Mouse (Mus musculus): ENCODE data around the gene Dffb. TPM values are rescaled to one million over a fixed set of nuclear protein-coding genes. Genes with fewer than 3 reads are reported as not detected.
A peak's percentile ranks its signal among the peaks of the same experiment; 100 is the strongest.

Gene Dffb
- polyA plus RNA-seq, 1 experiment from 2014 or later = 11.4 TPM

GRCm38 (mm10) chr4:153975768-153976167, 842 bp upstream of the Dffb start:
- no peaks in the 10 kb centered on the region for H3K36me3 ChIP-seq (ENCODE audit: control insufficient read depth, insufficient read depth, low read length)
- peak overlapping the region; percentile 59 for H3K4me2 ChIP-seq (replicated peaks; ENCODE audit: low read depth, low read length)
- WGBS = 44% methylated on average over 6 of the region's 6 CpGs
- H3K27me3 ChIP-seq (ENCODE audit: control insufficient read depth, insufficient read depth, low read length) = no peaks in the 10 kb centered on the region
- H3K4me1 ChIP-seq (replicated peaks; ENCODE audit: control insufficient read depth, insufficient read depth, low read length) = no peaks in the 10 kb centered on the region; the same call in 1 of the 2 replicates
- DNase-seq (ENCODE audit: low spot score) (no peak), ATAC-seq (ENCODE audit: low FRiP score) (no peak)
- no peak overlapping the region for H3K27ac ChIP-seq (ENCODE audit: low read depth, low read length)
- H3K9me3 ChIP-seq (ENCODE audit: control insufficient read depth, low read length) = no peaks in the 10 kb centered on the region
- H3K9ac ChIP-seq (ENCODE audit: low read depth, low read length) = peak overlapping the region; percentile 90
- peak overlapping the region; percentile 90 for H3K4me3 ChIP-seq (ENCODE audit: low read depth, low read length)

GRCm38 (mm10) chr4:153975292-153975662, 351 bp upstream of the Dffb start:
- no peaks in the 10 kb centered on the region for H3K36me3 ChIP-seq (ENCODE audit: control insufficient read depth, insufficient read depth, low read length)
- no peaks in the 10 kb centered on the region for H3K27me3 ChIP-seq (ENCODE audit: control insufficient read depth, insufficient read depth, low read length)
- H3K4me2 ChIP-seq (replicated peaks; ENCODE audit: low read depth, low read length) = peak overlapping the region; percentile 59
- peak overlapping the region; percentile 90 for H3K4me3 ChIP-seq (ENCODE audit: low read depth, low read length)
- WGBS = under 1% methylated on average over 33 of the region's 33 CpGs
- DNase-seq (ENCODE audit: low spot score) (no peak), ATAC-seq (ENCODE audit: low FRiP score) (peak; percentile 80)
- H3K9me3 ChIP-seq (ENCODE audit: control insufficient read depth, low read length) = no peaks in the 10 kb centered on the region
- peak overlapping the region; percentile 76 for H3K27ac ChIP-seq (ENCODE audit: low read depth, low read length)
- peak overlapping the region; percentile 90 for H3K9ac ChIP-seq (ENCODE audit: low read depth, low read length)
- H3K4me1 ChIP-seq (replicated peaks; ENCODE audit: control insufficient read depth, insufficient read depth, low read length) = no peaks in the 10 kb centered on the region; the same call in 1 of the 2 replicates

- no peak overlapping the region for H3K4me3 ChIP-seq (ENCODE audit: low read depth, low read length)
- no peak for DNase-seq (ENCODE audit: low spot score)
- 85% methylated on average over 2 of the region's 2 CpGs for WGBS
These were observed 6.9 kb downstream of the Dffb start for GRCm38 (mm10) chr4:153968063-153968462.

GRCm38 (mm10) chr4:153967556-153967955, 7.4 kb downstream of the Dffb start:
- H3K36me3 ChIP-seq (ENCODE audit: control insufficient read depth, insufficient read depth, low read length) = no peaks in the 10 kb centered on the region

More at GRCm38 (mm10) chr4:153968063-153968462, 6.9 kb downstream of the Dffb start:
- ATAC-seq (ENCODE audit: low FRiP score) = no peak
- Histone ChIP-seq H3K36me3 (ENCODE audit: control insufficient read depth, insufficient read depth, low read length) (no peaks in the 10 kb centered on the region), H3K4me2 (replicated peaks; ENCODE audit: low read depth, low read length) (no peak overlapping the region), H3K4me1 (replicated peaks; ENCODE audit: control insufficient read depth, insufficient read depth, low read length) (no peaks in the 10 kb centered on the region), H3K27me3 (ENCODE audit: control insufficient read depth, insufficient read depth, low read length) (no peaks in the 10 kb centered on the region), H3K9ac (ENCODE audit: low read depth, low read length) (no peak overlapping the region), H3K27ac (ENCODE audit: low read depth, low read length) (no peak overlapping the region), H3K9me3 (ENCODE audit: control insufficient read depth, low read length) (no peaks in the 10 kb centered on the region)

GRCm38 (mm10) chr4:153966651-153967050, 8.3 kb downstream of the Dffb start:
- ATAC-seq (ENCODE audit: low FRiP score) (no peak), DNase-seq (ENCODE audit: low spot score) (no peak)
- H3K9me3 ChIP-seq (ENCODE audit: control insufficient read depth, low read length) = no peaks in the 10 kb centered on the region
- H3K4me1 ChIP-seq (replicated peaks; ENCODE audit: control insufficient read depth, insufficient read depth, low read length) = no peaks in the 10 kb centered on the region
- 88% methylated on average over 5 of the region's 5 CpGs for WGBS
- 0 out of 2 replicates have a peak, but pooled peaks cover 2% of the 10 kb centered on the region for H3K36me3 ChIP-seq (ENCODE audit: control insufficient read depth, insufficient read depth, low read length)
- H3K27me3 ChIP-seq (ENCODE audit: control insufficient read depth, insufficient read depth, low read length) = no peaks in the 10 kb centered on the region
- no peak overlapping the region for H3K9ac ChIP-seq (ENCODE audit: low read depth, low read length)
- no peak overlapping the region for H3K27ac ChIP-seq (ENCODE audit: low read depth, low read length)
- no peak overlapping the region for H3K4me2 ChIP-seq (replicated peaks; ENCODE audit: low read depth, low read length)
- no peak overlapping the region for H3K4me3 ChIP-seq (ENCODE audit: low read depth, low read length)

More at GRCm38 (mm10) chr4:153967556-153967955, 7.4 kb downstream of the Dffb start:
- DNase-seq (ENCODE audit: low spot score) (no peak), ATAC-seq (ENCODE audit: low FRiP score) (no peak)
- no peak overlapping the region for H3K9ac ChIP-seq (ENCODE audit: low read depth, low read length)
- no peaks in the 10 kb centered on the region for H3K9me3 ChIP-seq (ENCODE audit: control insufficient read depth, low read length)
- no peak overlapping the region for H3K27ac ChIP-seq (ENCODE audit: low read depth, low read length)
- no peaks in the 10 kb centered on the region for H3K27me3 ChIP-seq (ENCODE audit: control insufficient read depth, insufficient read depth, low read length)
- 86% methylated on average over 2 of the region's 2 CpGs for WGBS
- no peak overlapping the region for H3K4me3 ChIP-seq (ENCODE audit: low read depth, low read length)
- H3K4me1 ChIP-seq (replicated peaks; ENCODE audit: control insufficient read depth, insufficient read depth, low read length) = no peaks in the 10 kb centered on the region
- H3K4me2 ChIP-seq (replicated peaks; ENCODE audit: low read depth, low read length) = no peak overlapping the region

DNA sequence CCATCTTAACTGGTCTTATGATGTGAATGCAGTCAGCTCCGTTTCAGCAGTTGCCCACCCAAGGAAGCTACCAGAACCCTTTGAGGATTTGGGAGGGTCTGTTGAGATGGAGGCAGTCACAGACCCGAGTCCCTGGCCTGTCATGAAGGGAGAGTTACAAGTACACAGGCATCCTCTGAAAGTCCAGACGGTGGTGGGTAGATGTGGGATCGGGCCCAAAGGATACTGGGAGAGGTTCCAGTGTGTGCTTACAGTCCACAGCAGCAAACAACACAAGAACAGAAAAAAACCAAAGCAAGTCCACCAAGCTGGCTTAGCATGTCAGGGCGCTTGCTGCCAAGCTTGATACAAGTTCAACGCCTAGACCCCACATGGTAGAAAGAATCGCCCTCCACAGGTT, 12.3 kb downstream of the Dffb start:
- no peaks in the 10 kb centered on the region for H3K27me3 ChIP-seq (ENCODE audit: control insufficient read depth, insufficient read depth, low read length)
- ATAC-seq (ENCODE audit: low FRiP score) (no peak), DNase-seq (ENCODE audit: low spot score) (no peak)
- H3K9ac ChIP-seq (ENCODE audit: low read depth, low read length) = no peak overlapping the region
- peaks cover 3% of the 10 kb centered on the region; the same call in 1 of the 2 replicates for H3K4me1 ChIP-seq (replicated peaks; ENCODE audit: control insufficient read depth, insufficient read depth, low read length)
- H3K36me3 ChIP-seq (ENCODE audit: control insufficient read depth, insufficient read depth, low read length) = peaks cover 5% of the 10 kb centered on the region; the same call in 1 of the 2 replicates
- no peak overlapping the region for H3K27ac ChIP-seq (ENCODE audit: low read depth, low read length)
- no peak overlapping the region for H3K4me2 ChIP-seq (replicated peaks; ENCODE audit: low read depth, low read length)
- WGBS = 83% methylated on average over 7 of the region's 7 CpGs
- H3K9me3 ChIP-seq (ENCODE audit: control insufficient read depth, low read length) = no peaks in the 10 kb centered on the region
- H3K4me3 ChIP-seq (ENCODE audit: low read depth, low read length) = no peak overlapping the region

DNA sequence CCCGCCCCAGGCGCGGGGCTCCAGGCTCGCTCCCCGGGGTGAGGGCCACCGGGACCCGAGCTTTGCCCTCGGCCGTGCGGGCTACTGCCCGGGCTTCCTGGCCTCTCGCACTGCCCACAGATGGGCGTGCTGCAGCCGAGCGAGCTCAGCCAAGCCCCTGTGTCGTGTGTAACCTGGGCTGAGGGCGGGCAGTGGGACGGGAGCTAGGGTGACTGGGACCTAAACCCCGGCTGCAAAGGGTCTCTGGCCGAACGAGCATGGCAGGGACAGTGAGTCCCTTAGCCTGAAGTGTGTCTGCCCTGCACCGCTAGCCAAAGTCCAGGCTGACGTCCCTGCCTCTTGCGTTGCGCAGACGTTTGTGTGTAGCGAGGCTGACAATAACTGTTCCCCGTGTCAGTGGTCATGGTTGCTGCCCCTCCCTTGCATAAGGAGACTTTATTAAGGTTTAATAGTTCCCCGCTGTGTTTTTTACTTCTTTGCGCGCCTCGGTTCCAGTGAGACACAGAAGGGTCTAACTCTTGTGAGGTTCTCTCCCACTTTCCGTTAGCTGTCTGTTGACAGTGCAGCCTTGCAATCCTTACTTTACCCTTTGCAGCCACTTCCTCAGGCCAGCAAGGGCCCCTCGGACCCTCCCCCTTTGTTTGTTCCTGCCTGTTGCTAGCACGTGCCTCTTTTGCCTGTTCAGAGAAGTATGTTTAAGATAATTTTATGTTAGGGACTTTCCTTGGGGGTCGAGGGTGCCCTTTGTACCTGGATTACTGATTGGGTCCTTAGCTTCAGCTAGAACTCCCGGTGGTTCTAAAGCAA, 17.3 kb downstream of the Dffb start:
- Histone ChIP-seq H3K27me3 (ENCODE audit: control insufficient read depth, insufficient read depth, low read length) (no peaks in the 10 kb centered on the region; the same call in 1 of the 2 replicates), H3K4me1 (replicated peaks; ENCODE audit: control insufficient read depth, insufficient read depth, low read length) (peaks cover 3% of the 10 kb centered on the region; the same call in 1 of the 2 replicates), H3K27ac (ENCODE audit: low read depth, low read length) (peak overlapping the region; percentile 83), H3K9me3 (ENCODE audit: control insufficient read depth, low read length) (no peaks in the 10 kb centered on the region), H3K9ac (ENCODE audit: low read depth, low read length) (peak overlapping the region; percentile 95), H3K36me3 (ENCODE audit: control insufficient read depth, insufficient read depth, low read length) (peaks cover 5% of the 10 kb centered on the region; the same call in 1 of the 2 replicates), H3K4me3 (ENCODE audit: low read depth, low read length) (peak overlapping the region; percentile 77), H3K4me2 (replicated peaks; ENCODE audit: low read depth, low read length) (peak overlapping the region; percentile 83)
- ATAC-seq (ENCODE audit: low FRiP score) (peak; percentile 77), DNase-seq (ENCODE audit: low spot score) (peak; percentile 55)
- under 1% methylated on average over 26 of the region's 37 CpGs for WGBS

DNA sequence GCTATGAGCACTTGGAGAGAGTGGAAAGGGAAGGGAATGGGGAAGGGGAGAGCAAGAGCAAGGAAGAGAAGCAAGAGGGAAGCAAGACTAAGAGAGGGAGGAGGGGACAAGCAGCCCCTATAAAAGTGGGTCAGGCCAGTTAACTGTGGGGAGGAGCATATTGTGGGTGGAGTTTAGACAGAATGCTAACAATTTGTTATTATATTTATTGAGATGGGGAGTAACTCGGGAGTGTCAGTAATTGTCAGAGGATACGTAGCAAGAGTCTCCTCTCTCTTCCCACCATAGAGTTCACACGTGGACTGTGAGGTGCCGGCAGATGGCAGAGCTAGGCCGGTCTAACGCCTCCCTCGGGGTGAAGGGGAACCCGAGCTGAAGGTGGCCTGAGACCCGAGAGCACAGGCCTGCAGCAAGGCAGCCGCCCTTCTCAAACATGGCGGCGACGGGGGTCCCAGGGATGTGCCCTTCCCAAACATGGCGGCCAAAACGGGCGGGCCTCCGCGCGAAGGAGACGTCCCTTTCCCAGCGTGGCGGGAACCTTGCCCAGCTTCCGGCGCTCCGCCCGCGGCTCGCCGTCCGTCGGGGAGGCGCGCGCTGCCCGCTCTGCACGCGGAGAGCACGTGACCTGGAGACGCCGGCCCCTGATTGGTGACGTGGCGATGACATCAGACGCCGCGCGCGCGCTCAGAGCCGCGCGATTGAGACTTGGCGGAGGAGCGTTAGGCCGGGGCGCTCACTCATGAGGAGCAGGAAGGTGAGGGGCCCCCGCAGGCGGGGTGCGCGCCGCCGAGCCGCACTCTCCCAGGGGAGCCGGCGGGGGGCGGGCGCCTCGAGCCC, 18.1 kb downstream of the Dffb start, which contains the start of gene A430005L14Rik:
Gene A430005L14Rik (plus strand): TSS at position 669 of the 837 bp plus-strand sequence.
- Histone ChIP-seq H3K27me3 (ENCODE audit: control insufficient read depth, insufficient read depth, low read length) (no peaks in the 10 kb centered on the region; the same call in 1 of the 2 replicates), H3K4me3 (ENCODE audit: low read depth, low read length) (peak within 1 kb of the TSS; percentile 77), H3K4me1 (replicated peaks; ENCODE audit: control insufficient read depth, insufficient read depth, low read length) (peaks cover 5% of the 10 kb centered on the region; the same call in 1 of the 2 replicates), H3K27ac (ENCODE audit: low read depth, low read length) (peak within 1 kb of the TSS; percentile 88), H3K36me3 (ENCODE audit: control insufficient read depth, insufficient read depth, low read length) (peaks cover 3% of the 10 kb centered on the region; the same call in 1 of the 2 replicates), H3K9ac (ENCODE audit: low read depth, low read length) (peak within 1 kb of the TSS; percentile 95), H3K4me2 (replicated peaks; ENCODE audit: low read depth, low read length) (peak within 1 kb of the TSS; percentile 83), H3K9me3 (ENCODE audit: control insufficient read depth, low read length) (no peaks in the 10 kb centered on the region)
- 2% methylated on average over 64 of the region's 67 CpGs for WGBS
- peak; percentile 96 for ATAC-seq (ENCODE audit: low FRiP score)
- DNase-seq (ENCODE audit: low spot score) = peak; percentile 97
